Mouse (Mus musculus) CH12F3 (cell line): ENCODE measurements around the gene Nap1l5.
"Not testable (repeated sequence)": the region's sequence is repeated elsewhere in the genome, so short reads cannot be mapped to it uniquely, and the experiment has no call there.

Experiments
- in situ Hi-C: fragments of 300-500 bp; cut with MboI; formaldehyde crosslinking; loops from 2 replicates; pipeline ENCODE4 v1.14.3; 2020; ENCODE audit warnings: low sequenced_read_pairs

The Nap1l5 gene

GRCm38 (mm10) chr6:58907791-58908190, 915 bp upstream of the Nap1l5 start:
- in situ Hi-C loops: no loop called here

- in situ Hi-C loops: no loop called here
These were observed 460 bp upstream of the Nap1l5 start for GRCm38 (mm10) chr6:58907336-58907735.

- in situ Hi-C loops: no loop called here
These were observed 2.3 kb downstream of the Nap1l5 start for GRCm38 (mm10) chr6:58904551-58904950.

GRCm38 (mm10) chr6:58903171-58903570, 3.7 kb downstream of the Nap1l5 start:
- in situ Hi-C loops: no loop called here

- in situ Hi-C loops: no loop called here
These were observed 6.3 kb downstream of the Nap1l5 start for GRCm38 (mm10) chr6:58900536-58900935.

GRCm38 (mm10) chr6:58899076-58899475, 7.8 kb downstream of the Nap1l5 start:
- in situ Hi-C loops: loop anchor here (25.0 kb wide), 1 partner anchor 288 kb away; no protein-coding TSS in a partner anchor

GRCm38 (mm10) chr6:58896648-58897047, 10.2 kb downstream of the Nap1l5 start:
- in situ Hi-C loops: loop anchor here (25.0 kb wide), 1 partner anchor 291 kb away; no protein-coding TSS in a partner anchor

- in situ Hi-C loops: loop anchor here (25.0 kb wide), 1 partner anchor 292 kb away; no protein-coding TSS in a partner anchor
These were observed 11.9 kb downstream of the Nap1l5 start for GRCm38 (mm10) chr6:58894994-58895393.

- in situ Hi-C loops: loop anchor here (25.0 kb wide), 1 partner anchor 294 kb away; no protein-coding TSS in a partner anchor
These were observed 13.6 kb downstream of the Nap1l5 start for GRCm38 (mm10) chr6:58893307-58893706.

- in situ Hi-C loops: loop anchor here (25.0 kb wide), 1 partner anchor 297 kb away; no protein-coding TSS in a partner anchor
These were observed 17.0 kb downstream of the Nap1l5 start for GRCm38 (mm10) chr6:58889917-58890316.

GRCm38 (mm10) chr6:58882271-58882670, 24.6 kb downstream of the Nap1l5 start:
- in situ Hi-C loops: loop anchor here (25.0 kb wide), 1 partner anchor 305 kb away; no protein-coding TSS in a partner anchor

- in situ Hi-C loops: loop anchor here (25.0 kb wide), 1 partner anchor 306 kb away; no protein-coding TSS in a partner anchor
These were observed 25.5 kb downstream of the Nap1l5 start for GRCm38 (mm10) chr6:58881363-58881762.

- in situ Hi-C loops: loop anchor here (25.0 kb wide), 1 partner anchor 306 kb away; no protein-coding TSS in a partner anchor
These were observed 26.0 kb downstream of the Nap1l5 start for GRCm38 (mm10) chr6:58880861-58881260.

- in situ Hi-C loops: loop anchor here (25.0 kb wide), 1 partner anchor 307 kb away; no protein-coding TSS in a partner anchor
These were observed 26.9 kb downstream of the Nap1l5 start for GRCm38 (mm10) chr6:58879987-58880386.

- in situ Hi-C loops: loop anchor here (25.0 kb wide), 1 partner anchor 308 kb away; no protein-coding TSS in a partner anchor
These were observed 27.3 kb downstream of the Nap1l5 start for GRCm38 (mm10) chr6:58879572-58879971.

- in situ Hi-C loops: not testable (repeated sequence)
These were observed 39.0 kb downstream of the Nap1l5 start for GRCm38 (mm10) chr6:58867858-58868257.

- in situ Hi-C loops: no loop called here
These were observed 43.1 kb downstream of the Nap1l5 start for GRCm38 (mm10) chr6:58863631-58864235.

- in situ Hi-C loops: no loop called here
These were observed 44.4 kb downstream of the Nap1l5 start for GRCm38 (mm10) chr6:58862446-58862993.

GRCm38 (mm10) chr6:58859517-58859916, 47.4 kb downstream of the Nap1l5 start:
- in situ Hi-C loops: no loop called here

- in situ Hi-C loops: no loop called here
These were observed 50.4 kb downstream of the Nap1l5 start for GRCm38 (mm10) chr6:58856494-58856893.

- in situ Hi-C loops: no loop called here
These were observed 51.1 kb downstream of the Nap1l5 start for GRCm38 (mm10) chr6:58855676-58856367.
